Mouse (Mus musculus) common myeloid progenitor, adult 5-6 weeks (primary cell): ENCODE data around the gene Mical2. TPM values are rescaled to one million over a fixed set of nuclear protein-coding genes. Genes with fewer than 3 reads are reported as not detected.
A peak's percentile ranks its signal among the peaks of the same experiment; 100 is the strongest.

ENCODE experiments used
- ATAC-seq: replicated peaks from 2 replicates; pipeline ENCODE4 v1.8.0; 2016; ENCODE audit warnings: low read depth, mild to moderate bottlenecking, moderate TSS enrichment, inconsistent platforms; ENCODE audit not compliant: poor library complexity, severe bottlenecking
- total RNA-seq: library from RNA; stranded (forward); fragments of 200-1000, 187-1606 nt; gene quantifications from 2 replicates; pipeline ENCODE4 v1.2.3, GENCODE M21; 2017

The Mical2 gene
- total RNA-seq, 1 experiment from 2014 or later, result 1.6 TPM

- no peak for ATAC-seq
Observed at GRCm38 (mm10) chr7:112333404-112333803, 107.7 kb downstream of the Mical2 start.

- no peak for ATAC-seq
Observed at GRCm38 (mm10) chr7:112336213-112336631, 110.6 kb downstream of the Mical2 start.

DNA sequence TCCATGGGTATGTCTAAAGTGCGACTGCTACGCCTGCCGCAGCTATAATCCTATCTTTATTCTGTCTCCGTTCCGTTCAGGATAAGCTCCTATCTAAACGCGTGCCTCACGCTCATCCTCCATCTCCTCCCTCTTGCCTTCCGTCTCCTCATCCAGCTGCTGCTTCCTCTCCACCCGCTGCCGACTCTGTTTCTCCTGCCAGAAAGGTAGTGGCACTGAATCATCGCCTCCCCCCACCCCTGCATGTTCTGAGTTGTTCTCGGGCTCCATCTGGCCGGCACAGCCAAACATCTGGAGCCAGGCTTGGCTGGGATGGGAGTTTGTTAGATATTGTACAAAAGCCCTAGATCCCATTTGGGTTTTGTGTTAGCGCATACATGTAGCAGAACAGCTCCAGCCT is 111.1 kb downstream of the Mical2 start:
- no peak for ATAC-seq

- no peak for ATAC-seq
Observed at GRCm38 (mm10) chr7:112337736-112338135, 112.1 kb downstream of the Mical2 start.

GRCm38 (mm10) chr7:112341052-112341451 is 115.4 kb downstream of the Mical2 start:
- peak; percentile 80 for ATAC-seq

DNA sequence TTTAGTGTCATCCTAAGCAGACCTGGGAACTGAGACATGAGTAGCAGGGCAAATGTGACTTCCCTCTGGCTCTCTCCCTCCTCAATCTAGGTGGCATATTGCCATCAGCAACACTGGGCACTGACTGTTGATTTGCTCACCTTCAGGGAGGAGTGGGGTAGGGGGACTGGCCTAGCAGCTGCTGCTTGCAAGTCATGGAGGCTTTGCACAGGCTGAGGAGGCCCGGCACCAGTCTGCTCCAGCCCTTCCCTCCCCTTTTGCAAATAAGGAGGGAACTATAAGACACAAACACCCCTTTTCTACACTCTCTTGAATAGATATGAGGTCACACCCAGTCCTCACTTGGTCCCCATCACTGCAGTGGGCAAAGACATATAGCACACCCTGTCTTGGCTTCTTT is 120.0 kb downstream of the Mical2 start:
- ATAC-seq, result no peak

- ATAC-seq, result no peak
Observed at GRCm38 (mm10) chr7:112351541-112351940, 125.9 kb downstream of the Mical2 start.

DNA sequence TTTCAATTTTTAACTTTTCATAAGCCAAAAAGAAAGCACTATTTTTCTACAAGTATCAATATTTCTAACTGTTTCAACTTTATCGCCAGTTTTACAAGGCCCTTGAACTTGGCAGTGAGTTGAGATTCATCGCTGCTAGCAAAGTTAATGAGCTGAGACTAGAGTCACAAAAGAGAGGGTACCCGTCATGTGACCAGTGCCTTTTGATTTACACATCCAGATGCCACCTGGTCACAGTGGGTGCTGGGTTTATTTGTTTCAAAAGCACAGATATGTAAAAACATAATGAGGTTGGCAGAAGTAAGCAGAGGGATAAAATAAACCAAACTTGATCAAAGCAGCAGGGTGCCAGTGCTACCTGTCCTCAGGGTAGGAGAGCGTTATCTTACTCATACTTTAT is 126.3 kb downstream of the Mical2 start:
- no peak for ATAC-seq

DNA sequence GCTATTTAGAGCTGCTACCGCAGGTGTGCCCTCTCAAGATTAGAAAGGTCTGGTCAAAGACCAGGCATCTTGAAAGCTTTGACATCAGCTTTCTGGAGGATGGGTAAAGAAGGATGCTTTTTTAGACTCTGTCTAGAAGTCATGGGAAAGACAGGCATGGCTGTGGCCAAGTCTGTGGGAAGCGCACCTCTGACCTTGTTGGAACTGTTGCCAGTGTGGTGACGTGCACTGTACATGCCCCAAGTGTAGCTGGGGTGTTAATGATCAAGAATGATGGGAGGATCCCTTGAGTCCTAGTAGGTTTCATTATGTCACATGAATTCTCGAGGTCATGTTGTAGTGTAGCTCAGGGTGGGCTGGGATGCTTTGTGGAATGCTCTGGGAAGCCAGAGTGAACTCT is 127.4 kb downstream of the Mical2 start:
- ATAC-seq, result no peak

DNA sequence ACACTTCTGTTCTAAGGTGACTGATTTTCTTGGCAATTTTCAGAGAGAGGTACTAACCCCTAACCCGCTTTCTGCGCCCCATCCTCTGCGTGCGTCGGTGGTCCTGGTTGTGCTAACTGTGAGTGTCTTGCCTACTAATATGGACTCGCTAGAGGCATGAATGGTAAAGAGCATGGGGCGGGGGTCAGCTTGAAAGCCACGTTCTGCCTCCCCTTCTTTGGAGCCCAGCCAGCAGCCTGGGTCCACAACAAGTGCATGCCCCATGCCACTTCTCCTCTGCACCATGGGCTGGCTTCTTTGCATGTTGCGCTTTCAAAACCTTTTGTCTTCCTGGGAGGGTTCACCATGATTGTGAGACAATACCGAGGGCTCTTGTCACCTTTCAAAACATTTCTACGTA is 128.3 kb downstream of the Mical2 start:
- no peak for ATAC-seq

DNA sequence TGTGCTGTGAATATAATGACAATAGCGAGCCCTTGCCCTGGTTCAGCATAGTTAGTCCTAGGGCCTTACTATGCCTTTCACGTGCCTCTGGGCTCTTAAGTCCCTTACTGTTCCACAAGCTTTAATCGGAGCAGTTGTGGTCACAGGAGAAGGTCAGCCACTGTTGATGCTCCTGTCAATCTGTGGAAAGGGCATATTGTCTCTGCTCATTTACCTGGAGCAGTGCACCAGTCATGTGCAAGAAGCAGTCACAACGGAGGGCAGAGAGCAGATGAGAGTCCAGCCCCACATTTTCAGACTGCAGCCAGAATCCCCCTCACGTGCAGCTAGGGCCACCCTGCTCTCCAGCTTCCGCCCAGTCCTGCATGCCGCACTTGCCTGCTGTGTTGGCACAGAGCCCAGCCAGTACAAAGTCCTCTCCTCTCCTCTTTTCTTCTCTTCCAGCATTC is 128.9 kb downstream of the Mical2 start:
- ATAC-seq, result no peak

DNA sequence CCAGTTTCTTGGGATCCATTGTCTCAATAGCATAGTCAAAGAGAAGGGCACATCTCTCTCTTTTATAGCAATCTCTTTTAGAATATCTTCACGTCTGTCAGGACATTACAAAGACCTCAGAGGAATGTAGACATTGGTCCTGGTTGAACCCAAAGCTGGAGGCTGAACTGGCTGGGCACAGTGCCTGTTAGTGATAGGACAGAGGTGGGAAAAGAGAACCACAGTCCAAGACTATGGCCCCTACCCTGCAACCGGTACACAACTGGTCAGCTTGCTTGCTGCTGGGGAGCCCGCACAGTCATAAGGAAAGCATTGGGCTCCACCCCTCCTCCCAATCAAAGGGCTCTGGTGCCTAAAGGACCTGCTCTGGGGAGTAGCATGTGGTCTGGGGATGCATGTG is 133.9 kb downstream of the Mical2 start:
- no peak for ATAC-seq

- ATAC-seq, result no peak
Observed at GRCm38 (mm10) chr7:112362574-112363200, 137.0 kb downstream of the Mical2 start.

DNA sequence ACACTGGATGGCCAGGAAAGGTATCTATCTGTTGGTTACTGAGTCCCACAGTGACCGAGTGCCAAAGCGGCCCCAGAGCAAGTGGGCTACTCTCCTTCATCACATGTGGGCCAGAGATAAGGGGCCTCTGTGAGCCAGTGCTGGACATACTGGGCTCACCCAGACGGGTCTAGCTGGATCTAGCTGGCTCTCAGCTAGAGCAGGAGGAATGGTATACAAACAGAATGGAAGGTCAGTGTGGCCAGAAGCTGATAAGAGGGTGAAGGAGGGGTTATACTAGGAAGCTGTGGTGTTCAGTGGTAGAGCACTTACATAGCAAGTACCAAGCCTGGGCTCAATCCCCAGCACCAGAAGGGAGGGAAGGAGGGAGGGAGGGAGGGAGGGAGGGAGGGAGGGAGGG is 140.2 kb downstream of the Mical2 start:
- ATAC-seq, result no peak

- peak; percentile 93 for ATAC-seq
Observed at GRCm38 (mm10) chr7:112369046-112369445, 143.4 kb downstream of the Mical2 start.

- no peak for ATAC-seq
Observed at GRCm38 (mm10) chr7:112369977-112370376, 144.3 kb downstream of the Mical2 start.

GRCm38 (mm10) chr7:112371387-112371786 is 145.7 kb downstream of the Mical2 start:
- ATAC-seq, result no peak

DNA sequence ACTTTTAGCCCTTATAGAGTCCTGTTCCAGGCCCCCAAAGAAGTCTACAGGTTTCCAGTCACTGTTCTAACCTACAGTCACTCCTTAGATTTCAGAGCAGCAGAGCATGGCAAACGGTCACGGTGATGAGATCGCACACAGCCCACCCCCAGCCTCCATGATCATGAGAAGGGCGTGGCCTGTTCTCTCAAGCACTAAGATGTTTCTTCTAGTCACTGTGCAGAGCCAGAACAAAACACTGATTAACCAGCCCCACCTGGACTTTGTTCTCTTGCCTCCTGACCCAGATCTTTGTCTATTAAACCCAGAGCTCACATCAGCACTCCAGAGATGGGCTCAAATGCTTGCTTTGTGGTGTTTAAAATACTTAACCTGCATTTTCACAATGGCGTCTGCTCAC is 148.4 kb downstream of the Mical2 start:
- no peak for ATAC-seq

GRCm38 (mm10) chr7:112375062-112375461 is 149.4 kb downstream of the Mical2 start:
- ATAC-seq, result peak; percentile 76

DNA sequence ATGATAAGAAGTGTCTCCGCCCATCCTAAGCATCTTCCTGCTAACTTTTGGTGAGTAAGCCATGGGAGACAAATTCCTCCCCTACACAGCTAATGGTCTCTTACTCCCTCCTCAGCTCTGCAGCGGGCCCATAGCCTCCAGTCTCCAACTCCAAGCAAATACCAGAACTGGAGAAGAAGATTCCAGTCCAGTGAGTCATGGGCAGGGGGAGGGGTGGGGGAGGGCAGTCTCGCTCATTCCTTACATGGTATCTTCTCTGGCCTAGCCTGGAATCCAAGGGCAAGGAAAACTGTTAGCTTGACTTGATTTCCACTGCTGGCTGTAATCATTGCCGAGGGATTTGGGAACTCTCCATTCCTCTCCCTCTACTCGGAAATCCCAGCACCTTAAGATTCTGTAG is 150.2 kb downstream of the Mical2 start:
- no peak for ATAC-seq

- ATAC-seq, result no peak
Observed at GRCm38 (mm10) chr7:112376611-112377010, 151.0 kb downstream of the Mical2 start.

DNA sequence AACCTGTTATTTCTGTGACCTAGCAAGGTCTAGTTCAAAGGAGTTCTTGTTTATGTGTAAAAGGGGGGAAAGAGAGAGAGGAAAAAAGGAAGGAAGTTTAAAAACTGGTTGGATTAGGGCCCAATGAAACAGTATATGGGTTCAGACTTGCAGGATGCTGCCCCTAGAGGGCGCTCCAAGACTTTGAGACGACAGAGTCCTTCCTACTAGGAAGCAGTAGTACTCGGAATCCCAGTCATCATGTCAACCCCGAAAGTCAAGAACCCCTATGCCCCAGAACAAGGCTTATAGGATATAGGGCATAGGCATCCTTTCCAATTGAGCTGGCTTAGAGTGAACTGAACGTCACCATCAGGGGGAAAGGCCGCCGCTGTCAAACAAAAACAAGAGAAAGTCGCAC is 151.7 kb downstream of the Mical2 start:
- ATAC-seq, result peak; percentile 82
